Mouse (Mus musculus) liver, adult 2 months (tissue): ENCODE results near the gene Hs3st3a1. TPM values are rescaled to one million over a fixed set of nuclear protein-coding genes. Genes with fewer than 3 reads are reported as not detected.
A peak's percentile ranks its signal among the peaks of the same experiment; 100 is the strongest.

Source experiments
- DNase-seq: peaks from one replicate; pipeline ENCODE4 v3.0.0-alpha.2; 2011; ENCODE audit warnings: low read depth, low spot score; ENCODE audit errors: extremely low read depth
- H3K27ac ChIP-seq: fragments of 200-500 bp; replicated peaks from 2 replicates; pipeline ENCODE4 v1.5.1; 2012; ENCODE audit warnings: low read depth, mild to moderate bottlenecking, control low read depth, inconsistent platforms, low read length; ENCODE audit not compliant: insufficient read depth
- H3K27me3 ChIP-seq: fragments of 200-500 bp; 2 replicates; pipeline ENCODE4 v1.6.1; 2012; ENCODE audit warnings: mild to moderate bottlenecking, moderate library complexity, low read length, inconsistent platforms; ENCODE audit not compliant: control insufficient read depth, insufficient read depth
- H3K36me3 ChIP-seq: fragments of 200-500 bp; 2 replicates; pipeline ENCODE4 v1.6.1; 2012; ENCODE audit warnings: low read length, inconsistent platforms; ENCODE audit not compliant: control insufficient read depth, insufficient read depth
- H3K4me1 ChIP-seq: fragments of 200-500 bp; 2 replicates; pipeline ENCODE4 v1.6.1; 2011; ENCODE audit warnings: low read length; ENCODE audit not compliant: control insufficient read depth, insufficient read depth
- H3K4me3 ChIP-seq: fragments of 200-500 bp; 2 replicates; pipeline ENCODE4 v1.5.1; 2011; ENCODE audit warnings: low read depth, mild to moderate bottlenecking, control low read depth, low read length, moderate library complexity; ENCODE audit not compliant: insufficient read depth
- H3K79me2 ChIP-seq: fragments of 200-500 bp; 2 replicates; pipeline ENCODE4 v1.6.1; 2012; ENCODE audit warnings: inconsistent platforms, mild to moderate bottlenecking, low read length, moderate library complexity; ENCODE audit not compliant: control insufficient read depth, insufficient read depth
- H3K9ac ChIP-seq: fragments of 200-500 bp; 2 replicates; pipeline ENCODE4 v1.6.1; 2012; ENCODE audit warnings: low read depth, mild to moderate bottlenecking, control low read depth, inconsistent platforms, low read length
- CTCF ChIP-seq: fragments of 200-500 bp; IDR thresholded peaks from 2 replicates; pipeline ENCODE4 v1.5.1; 2011; ENCODE audit warnings: low read depth, low read length, control low read depth
- POLR2A ChIP-seq: fragments of 200-500 bp; IDR thresholded peaks from 2 replicates; pipeline ENCODE4 v1.6.1; 2011; ENCODE audit warnings: low read length, control low read depth; ENCODE audit not compliant: insufficient read depth; ENCODE audit errors: extremely low read depth
- WGBS: fragments of 180-500 bp; shearing (Covaris S2); methylation state at CpG from one replicate; pipeline ENCODE4 v1.1.7; 2018; 5-methylcytosine and 5-hydroxymethylcytosine counted together
- polyA plus RNA-seq: library from polyadenylated mRNA; depleted of rRNA; stranded (reverse); fragments of >200 nt; gene quantifications from 2 replicates; pipeline ENCODE4 v1.2.3, GENCODE M21; 2012; rRNA removed
- total RNA-seq: library from RNA; depleted of rRNA; stranded (reverse); fragments of >200 nt; gene quantifications from 2 replicates; pipeline ENCODE4 v1.2.3, GENCODE M21; 2014; rRNA removed

The Hs3st3a1 gene
- total RNA-seq, result 0.65 and 0.67 TPM in 2 replicates
- 0.57 and 0.71 TPM in 2 replicates for polyA plus RNA-seq

- WGBS, result 1% methylated on average over 36 of the region's 36 CpGs
- DNase-seq, result peak; percentile 41
- TF ChIP-seq POLR2A (0 out of 2 replicates have a peak, but pooled peaks have one; percentile 10), CTCF (no peak)
Measured at GRCm38 (mm10) chr11:64434611-64435545, at the start of gene Hs3st3a1. Hs3st3a1 (plus strand) TSS chr11:64435332.

DNA sequence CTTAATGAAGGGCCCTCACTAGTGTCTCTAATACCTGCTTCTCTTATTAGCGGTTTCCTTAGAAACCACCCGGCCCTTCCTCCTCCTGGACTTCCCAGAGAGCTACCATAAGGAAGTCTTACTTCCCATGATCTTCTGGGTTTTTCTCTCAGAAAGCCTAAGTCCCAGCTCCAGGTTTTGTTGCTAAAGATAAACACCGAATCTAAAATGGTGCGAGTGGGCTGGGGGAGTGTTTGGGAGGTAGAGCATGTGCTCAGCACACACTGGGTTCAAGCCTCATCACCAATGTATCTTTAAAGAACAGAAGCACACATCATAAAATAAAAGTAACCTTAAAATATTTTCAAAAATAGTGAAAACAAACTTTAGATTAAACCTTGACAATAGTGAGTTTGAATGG lies 48.8 kb upstream of the Hs3st3a1 start:
- Histone ChIP-seq H3K27ac (no peak overlapping the region), H3K4me1 (no peaks in the 10 kb centered on the region), H3K36me3 (no peaks in the 10 kb centered on the region), H3K27me3 (no peaks in the 10 kb centered on the region), H3K4me3 (no peak overlapping the region), H3K9ac (no peak overlapping the region), H3K79me2 (no peaks in the 10 kb centered on the region)
- 88% methylated on average over 4 of the region's 4 CpGs for WGBS
- no peak for TF ChIP-seq POLR2A
- no peak for TF ChIP-seq CTCF
- no peak for DNase-seq

More at GRCm38 (mm10) chr11:64434611-64435545, at the start of gene Hs3st3a1:
- H3K27me3 ChIP-seq, result peaks cover 9% of the 10 kb centered on the region
- no peaks in the 10 kb centered on the region for H3K36me3 ChIP-seq
- no peaks in the 10 kb centered on the region for H3K4me1 ChIP-seq
- peak within 1 kb of the TSS; percentile 54 for H3K4me3 ChIP-seq
- peak within 1 kb of the TSS; percentile 22; the same call in 1 of the 2 replicates for H3K27ac ChIP-seq
- H3K79me2 ChIP-seq, result no peaks in the 10 kb centered on the region
- H3K9ac ChIP-seq, result peak within 1 kb of the TSS; percentile 64

- no peaks in the 10 kb centered on the region for H3K27me3 ChIP-seq
- H3K9ac ChIP-seq, result no peak overlapping the region
- H3K4me3 ChIP-seq, result no peak overlapping the region
- no peaks in the 10 kb centered on the region; the same call in 1 of the 2 replicates for H3K4me1 ChIP-seq
- no peaks in the 10 kb centered on the region for H3K79me2 ChIP-seq
- WGBS, result 39% methylated on average over 7 of the region's 7 CpGs
- TF ChIP-seq POLR2A (no peak), CTCF (no peak)
- DNase-seq, result no peak
- H3K36me3 ChIP-seq, result no peaks in the 10 kb centered on the region
- no peak overlapping the region for H3K27ac ChIP-seq
Measured at GRCm38 (mm10) chr11:64396331-64396881, 38.7 kb upstream of the Hs3st3a1 start.

DNA sequence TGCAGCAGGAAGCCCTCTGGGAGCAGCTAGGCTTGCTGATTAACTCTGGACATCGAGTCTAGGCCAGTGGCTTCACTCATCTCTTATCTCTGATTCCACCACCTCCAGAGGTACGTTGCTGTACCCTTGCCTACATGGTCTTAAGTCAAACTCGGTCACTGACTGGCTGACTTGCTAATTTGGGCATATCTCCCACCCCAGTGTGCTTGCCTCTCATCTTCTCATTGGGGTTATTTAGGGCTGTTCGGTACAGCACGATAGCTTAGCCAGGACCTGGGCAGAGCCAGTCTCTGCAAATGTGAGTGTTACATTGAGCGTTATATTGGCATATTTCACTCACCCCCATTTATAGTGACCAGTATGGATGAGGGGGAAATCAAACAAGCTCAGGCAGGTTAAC lies 38.2 kb upstream of the Hs3st3a1 start:
- H3K9ac ChIP-seq, result no peak overlapping the region
- no peak for TF ChIP-seq CTCF
- no peak for TF ChIP-seq POLR2A
- no peaks in the 10 kb centered on the region for H3K27me3 ChIP-seq
- H3K36me3 ChIP-seq, result no peaks in the 10 kb centered on the region
- no peaks in the 10 kb centered on the region for H3K79me2 ChIP-seq
- 72% methylated on average over 6 of the region's 6 CpGs for WGBS
- no peak overlapping the region for H3K27ac ChIP-seq
- no peak for DNase-seq
- no peak overlapping the region for H3K4me3 ChIP-seq
- H3K4me1 ChIP-seq, result no peaks in the 10 kb centered on the region; the same call in 1 of the 2 replicates

DNA sequence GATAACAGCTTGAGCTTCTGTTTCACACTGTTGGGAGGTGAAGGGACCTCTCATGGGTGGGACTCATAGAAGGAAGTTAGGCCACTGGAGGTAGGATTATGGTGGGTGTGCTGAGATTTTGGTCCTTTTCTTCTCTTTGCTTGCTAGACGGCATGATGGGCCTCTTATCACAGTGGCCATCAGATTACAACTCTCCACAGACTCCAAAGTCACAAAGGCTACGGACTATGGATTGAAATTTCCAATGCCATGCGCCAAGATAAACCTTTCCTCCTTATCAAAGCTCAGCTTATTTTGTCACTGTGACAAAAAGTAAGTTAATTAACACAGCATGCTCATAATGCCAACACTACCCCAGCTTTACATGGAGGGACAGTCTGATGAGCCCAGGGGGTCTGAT lies 37.5 kb upstream of the Hs3st3a1 start:
- peak; percentile 83 for DNase-seq
- Histone ChIP-seq H3K4me3 (no peak overlapping the region), H3K27ac (no peak overlapping the region), H3K4me1 (no peaks in the 10 kb centered on the region; the same call in 1 of the 2 replicates), H3K27me3 (no peaks in the 10 kb centered on the region), H3K9ac (no peak overlapping the region), H3K79me2 (no peaks in the 10 kb centered on the region), H3K36me3 (no peaks in the 10 kb centered on the region)
- WGBS, result 32% methylated on average over 3 of the region's 3 CpGs
- no peak for TF ChIP-seq CTCF
- no peak for TF ChIP-seq POLR2A
